Mouse (Mus musculus) erythroid progenitor cell, adult 5-6 weeks (primary cell): Measurements from ENCODE around the gene Slc13a5. TPM values are rescaled to one million over a fixed set of nuclear protein-coding genes. Genes with fewer than 3 reads are reported as not detected.

Experiments
- ATAC-seq: replicated peaks from 2 replicates; pipeline ENCODE4 v1.8.0; 2016; ENCODE audit warnings: moderate number of reproducible peaks, mild to moderate bottlenecking, moderate TSS enrichment, inconsistent platforms; ENCODE audit not compliant: poor library complexity, low FRiP score, severe bottlenecking
- total RNA-seq, 2 experiments: library from RNA; stranded (forward) in 1 of 2; stranded (reverse) in 1 of 2; fragments of 150-400 nt in 1 of 2; fragments of 186-747, 209-891 nt in 1 of 2; gene quantifications; 2 replicates each; pipeline versions ENCODE4 v1.2.3 to v1.2.4; 2015 to 2017; ENCODE audit warnings: low replicate concordance in 2 of 2

Gene Slc13a5
- total RNA-seq (2015; ENCODE audit: low replicate concordance) = not detected in 2 replicates
- total RNA-seq (2017; ENCODE audit: low replicate concordance) = not detected in 2 replicates

DNA sequence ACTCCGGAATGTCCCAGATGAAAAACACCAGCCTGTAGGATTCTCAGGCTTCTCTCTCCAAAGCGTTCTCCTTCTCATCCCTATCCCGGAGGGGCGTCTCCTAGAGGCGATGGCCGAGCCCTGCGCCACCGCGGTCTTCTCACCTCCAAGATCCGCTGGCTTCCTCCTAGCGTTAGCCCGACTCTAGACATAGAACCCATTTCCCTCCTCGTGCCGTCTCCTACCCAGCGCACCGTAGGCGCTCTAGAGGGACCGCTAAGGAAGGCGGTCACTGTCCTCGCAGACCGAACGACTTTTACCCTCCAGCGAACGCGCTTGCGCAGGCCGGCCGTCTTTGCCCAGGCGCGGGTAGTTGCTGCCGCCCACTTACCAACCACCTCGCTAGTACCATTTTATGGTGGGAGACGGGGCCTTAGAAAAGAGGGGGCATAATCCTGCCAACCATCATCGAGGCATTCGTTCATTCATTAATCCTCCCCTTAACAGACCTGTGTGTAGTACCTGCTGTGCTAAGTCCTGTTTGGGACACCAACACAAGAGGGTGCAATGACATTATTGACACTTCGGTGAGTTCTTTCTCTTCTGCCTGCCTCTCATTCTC is at the start of gene Slc13a5:
TSS of gene Slc13a5 (minus strand) at position 263 of the 601 bp plus-strand sequence.
- ATAC-seq = no peak

DNA sequence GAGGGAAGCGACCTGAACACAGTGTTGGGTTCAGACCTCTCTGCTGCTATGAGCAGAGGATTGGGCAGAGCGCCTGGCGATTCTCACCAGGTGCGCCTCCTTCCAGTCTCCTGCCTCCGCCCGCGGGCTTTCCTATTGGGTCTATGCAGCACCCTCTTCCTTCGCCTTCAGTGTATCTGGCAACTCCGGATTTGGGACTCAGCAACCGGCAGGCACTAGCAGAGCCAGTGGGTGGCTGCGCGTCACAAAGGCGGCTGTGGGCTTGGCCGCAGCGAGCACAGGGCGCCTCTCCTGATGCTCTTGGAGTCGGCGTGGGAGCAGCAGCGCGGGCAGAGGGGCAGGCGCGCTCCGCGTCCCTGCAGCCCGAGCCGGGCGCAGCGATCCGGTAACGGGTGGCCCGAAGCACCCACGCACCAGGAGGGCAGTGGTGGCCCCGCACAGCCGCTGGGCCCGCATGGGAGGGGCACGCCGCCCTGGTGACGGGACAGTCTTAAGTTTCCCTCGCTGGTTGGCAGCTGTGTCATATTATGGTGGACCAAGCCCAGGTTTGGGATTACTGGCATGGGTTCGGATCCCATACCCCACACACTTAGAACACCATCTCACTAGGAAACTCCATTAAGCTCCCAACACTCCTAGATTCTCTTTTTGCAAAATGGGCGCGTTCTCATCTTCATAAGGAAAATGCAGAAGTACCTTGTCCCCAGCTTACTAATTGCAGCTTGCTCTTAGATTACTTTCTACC is 47.3 kb upstream of the Slc13a5 start, which contains the start of gene Fbxo39:
TSS of gene Fbxo39 (plus strand) at position 294 of the 745 bp plus-strand sequence.
- ATAC-seq = no peak

DNA sequence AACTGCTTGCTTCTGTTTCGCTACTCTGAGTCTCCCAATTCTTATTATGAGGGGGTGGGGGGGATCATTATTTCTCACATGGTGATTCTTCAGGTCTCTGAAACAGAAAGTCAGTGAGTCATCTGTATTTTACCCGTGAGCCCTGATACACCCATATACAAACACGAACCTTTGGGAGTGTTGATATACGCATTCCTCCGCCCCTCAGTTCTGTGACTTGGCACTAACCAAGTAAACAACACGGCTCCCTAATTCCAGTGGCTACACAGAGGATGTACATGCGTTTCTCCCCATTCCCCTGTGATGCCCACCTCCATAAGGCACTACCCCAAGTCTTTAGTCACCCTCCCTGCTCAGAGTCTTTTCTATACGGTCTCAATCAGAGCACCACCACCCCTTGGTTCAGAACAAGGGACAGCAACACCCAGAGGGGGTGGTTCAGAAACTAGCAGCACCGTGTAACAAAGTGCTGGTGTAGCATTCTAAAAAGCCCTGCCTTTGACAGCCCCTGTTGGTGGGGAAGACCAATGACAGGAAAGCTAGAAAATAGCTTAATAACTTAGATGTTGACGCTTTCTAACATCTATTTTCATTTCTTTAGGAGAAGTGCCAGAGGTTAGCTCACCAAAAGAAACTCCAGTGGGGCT is 44.5 kb upstream of the Slc13a5 start:
- peak; percentile 53 for ATAC-seq

DNA sequence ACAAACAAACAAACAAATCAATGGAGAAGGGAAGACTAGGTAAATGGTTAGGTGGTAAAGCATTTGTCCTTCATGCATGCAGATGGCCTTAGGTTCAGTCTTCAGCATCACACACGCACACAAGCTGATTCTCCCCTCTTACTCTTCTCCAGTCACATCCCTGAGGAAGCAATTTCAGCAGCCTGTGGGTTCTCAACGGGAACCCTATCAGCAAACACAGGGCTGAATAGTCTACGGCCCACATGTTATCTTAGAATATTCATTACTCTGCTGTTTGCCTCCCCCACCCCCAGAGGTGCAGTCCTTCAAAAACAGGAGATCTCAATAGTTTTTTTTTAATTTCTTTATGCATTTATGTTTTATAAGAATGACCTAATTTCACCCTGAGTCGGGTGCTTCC is 43.5 kb upstream of the Slc13a5 start:
- ATAC-seq = peak; percentile 52; the same call in 1 of the 2 replicates

DNA sequence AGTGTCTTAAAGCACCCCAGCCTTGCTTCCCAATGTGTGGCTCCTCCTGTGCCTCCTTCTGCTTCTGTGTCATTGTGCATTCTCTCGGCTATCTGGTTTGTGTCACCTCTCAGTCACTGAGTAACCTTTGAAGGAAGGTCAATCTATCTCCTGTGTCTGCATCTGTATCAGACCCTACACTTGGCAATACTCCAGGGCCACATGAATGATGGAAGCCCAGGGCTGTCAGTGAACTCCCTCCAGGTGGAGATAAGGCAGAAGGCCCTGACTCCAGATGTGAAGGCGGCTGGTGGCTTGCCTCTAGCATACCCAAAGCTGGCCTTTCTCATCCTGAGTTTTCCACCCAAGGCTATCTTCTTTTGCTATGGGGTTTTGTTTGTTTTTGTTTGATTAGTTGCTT is 42.0 kb upstream of the Slc13a5 start:
- peak; percentile 74 for ATAC-seq

DNA sequence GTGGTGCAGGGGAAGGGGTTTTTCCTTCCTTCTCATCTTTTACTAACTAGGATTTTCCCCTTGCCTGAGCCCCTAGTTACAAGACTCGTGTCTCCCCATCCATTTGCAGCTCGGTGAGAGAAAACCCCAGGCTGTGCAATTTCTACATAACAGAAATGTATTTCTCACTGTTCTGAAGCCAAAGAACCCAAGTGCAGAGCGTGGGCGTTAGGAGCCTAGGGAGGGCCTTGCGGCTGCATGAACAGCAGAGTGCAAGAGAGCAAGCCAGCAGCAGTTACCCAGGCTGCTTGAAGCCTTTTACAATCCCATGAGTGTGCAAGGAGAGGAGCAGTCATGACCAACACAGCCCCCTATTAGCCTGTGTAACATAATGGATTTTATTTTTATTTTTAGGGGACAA is 40.4 kb upstream of the Slc13a5 start:
- no peak for ATAC-seq

DNA sequence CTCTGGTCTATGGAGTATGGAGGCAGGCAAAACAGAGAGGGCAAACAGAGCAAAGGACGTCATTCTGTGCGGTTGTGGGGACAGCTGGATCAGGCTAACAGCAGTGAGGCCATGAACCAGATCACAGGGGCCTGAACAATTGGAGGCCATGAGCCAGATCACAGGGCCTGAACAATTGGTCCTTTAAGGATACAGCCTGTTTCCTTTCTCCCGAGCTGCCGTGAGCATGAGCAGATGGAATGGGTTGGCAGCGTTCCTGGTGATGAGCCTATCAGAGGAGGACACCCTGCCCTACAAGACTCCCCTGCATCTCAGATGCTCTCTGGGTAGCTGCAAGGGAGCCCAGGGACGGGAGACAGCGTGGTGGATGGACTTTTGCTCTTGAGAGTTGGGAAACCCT is 35.2 kb upstream of the Slc13a5 start:
- ATAC-seq = peak; percentile 55

DNA sequence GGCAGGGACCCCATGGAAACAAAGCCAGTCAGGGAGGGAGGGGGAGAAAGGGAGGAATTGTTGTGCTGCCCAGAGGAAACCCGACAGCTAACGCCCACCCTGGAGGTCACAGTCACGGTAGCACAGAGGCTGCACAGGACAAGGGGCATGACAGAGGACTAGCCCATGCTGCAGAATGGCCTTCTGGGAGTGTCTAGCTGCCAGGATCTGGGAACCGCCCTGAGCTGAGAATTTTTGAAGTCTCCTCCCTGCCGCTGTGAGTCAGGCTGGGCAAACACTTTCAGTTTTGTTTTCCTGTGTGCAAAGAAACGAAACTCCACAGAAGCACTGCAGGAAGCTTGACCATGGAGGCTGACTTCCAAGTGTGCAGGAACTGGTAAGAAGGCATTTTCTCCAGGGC is 34.3 kb upstream of the Slc13a5 start, which contains the start of gene Xaf1:
TSS of gene Xaf1 (plus strand) at position 296 of the 400 bp plus-strand sequence.
- peak; percentile 92 for ATAC-seq

DNA sequence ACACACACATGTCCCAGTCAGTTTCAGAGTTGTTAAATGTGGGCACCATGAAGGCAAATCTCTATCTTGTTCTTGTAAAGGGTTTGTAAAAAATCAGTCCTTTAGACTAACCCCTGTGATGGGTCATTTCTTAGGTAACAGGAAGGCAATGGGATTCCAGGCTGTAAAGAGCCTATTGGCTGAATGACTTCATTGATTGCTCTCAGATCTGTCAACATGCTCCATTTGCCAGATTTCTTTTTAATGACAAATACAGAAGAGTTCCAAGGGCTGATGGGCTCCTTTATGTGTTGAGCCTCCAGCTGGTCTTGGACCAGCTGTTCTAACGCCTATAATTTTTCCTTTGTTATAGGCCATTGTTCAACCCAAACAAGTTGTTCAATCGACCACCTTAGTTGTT is 26.1 kb upstream of the Slc13a5 start:
- no peak for ATAC-seq

DNA sequence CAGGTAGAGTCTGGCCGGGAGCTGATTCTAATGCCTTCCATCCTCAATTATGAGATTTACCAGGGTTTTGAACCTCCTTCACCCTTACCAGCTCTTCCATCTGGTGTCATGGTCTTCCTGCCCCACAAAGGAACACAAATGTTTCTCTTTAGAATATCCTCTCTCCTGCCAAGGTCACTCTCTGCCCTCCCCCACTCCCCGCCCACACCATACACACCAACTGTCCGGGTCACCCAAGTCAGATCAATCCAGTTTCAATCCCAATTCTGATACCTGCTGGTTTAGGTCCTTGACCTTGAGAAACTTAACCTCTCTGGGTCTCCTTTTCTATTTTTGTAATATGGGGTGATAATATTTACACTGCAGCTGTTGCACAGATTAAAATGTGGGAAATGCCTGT is 20.5 kb upstream of the Slc13a5 start:
- ATAC-seq = no peak

DNA sequence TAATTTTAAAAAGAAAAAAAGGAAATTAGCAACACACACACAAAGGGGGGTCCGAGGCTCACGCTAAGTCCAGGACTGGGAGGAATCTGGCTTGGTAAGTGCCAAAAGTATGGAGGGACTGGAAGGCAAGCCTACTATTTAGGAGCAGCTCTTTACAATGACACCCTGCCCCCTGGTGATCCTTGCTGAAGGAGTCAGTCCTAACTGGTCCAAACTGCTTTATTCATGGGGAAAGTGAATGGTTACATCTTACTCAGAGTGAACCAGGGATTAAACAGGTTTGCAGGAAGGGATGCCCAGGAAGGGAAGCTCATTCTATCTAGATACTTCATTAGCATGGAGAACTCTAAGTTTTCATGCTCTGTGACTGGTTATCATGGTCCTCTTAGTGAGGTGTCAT is 20.1 kb upstream of the Slc13a5 start:
- ATAC-seq = no peak

DNA sequence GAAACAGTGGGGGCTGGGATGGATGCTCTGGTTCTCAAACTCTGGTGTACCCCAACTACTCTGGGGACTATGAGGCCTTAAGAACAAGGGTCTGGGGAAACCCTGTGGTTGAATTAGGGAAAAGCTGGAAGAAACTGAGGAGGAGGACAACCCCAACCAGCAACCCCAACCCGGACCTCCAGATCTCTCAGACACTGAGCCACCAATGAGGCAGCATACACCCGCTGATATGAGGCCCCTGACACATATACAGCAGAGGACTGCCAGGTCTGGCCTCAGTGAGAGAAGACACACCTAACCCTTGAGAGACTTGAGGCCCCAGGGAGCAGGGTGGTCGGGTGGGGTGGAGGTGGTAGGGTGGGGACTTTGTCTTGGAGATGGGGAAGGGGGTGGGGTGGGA is 19.6 kb upstream of the Slc13a5 start:
- ATAC-seq = no peak

DNA sequence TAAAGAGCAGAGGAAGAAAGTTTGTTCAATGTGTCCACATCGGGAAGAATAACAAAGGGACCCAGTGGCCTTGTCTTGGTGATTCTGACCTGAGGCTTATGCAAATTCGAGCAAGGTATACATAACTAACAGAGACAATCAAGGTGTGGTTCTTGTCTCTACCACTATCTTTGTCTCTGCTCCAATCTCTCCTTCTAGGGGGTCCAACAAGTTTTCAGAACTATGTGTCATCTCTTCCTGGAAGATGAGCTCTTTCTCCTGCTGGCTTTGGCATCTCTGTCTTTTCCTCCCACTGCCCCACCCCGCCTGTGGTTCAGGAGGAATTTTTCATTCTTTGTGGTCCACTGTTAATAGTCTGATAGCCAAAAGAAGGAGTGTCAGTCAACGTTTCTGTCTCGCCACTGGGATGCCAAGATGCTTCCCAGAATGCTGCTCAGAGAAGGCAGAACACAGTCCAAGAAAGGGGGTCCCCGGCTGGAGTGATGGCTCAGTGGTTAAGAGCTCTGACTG is 19.0 kb upstream of the Slc13a5 start:
- no peak for ATAC-seq

DNA sequence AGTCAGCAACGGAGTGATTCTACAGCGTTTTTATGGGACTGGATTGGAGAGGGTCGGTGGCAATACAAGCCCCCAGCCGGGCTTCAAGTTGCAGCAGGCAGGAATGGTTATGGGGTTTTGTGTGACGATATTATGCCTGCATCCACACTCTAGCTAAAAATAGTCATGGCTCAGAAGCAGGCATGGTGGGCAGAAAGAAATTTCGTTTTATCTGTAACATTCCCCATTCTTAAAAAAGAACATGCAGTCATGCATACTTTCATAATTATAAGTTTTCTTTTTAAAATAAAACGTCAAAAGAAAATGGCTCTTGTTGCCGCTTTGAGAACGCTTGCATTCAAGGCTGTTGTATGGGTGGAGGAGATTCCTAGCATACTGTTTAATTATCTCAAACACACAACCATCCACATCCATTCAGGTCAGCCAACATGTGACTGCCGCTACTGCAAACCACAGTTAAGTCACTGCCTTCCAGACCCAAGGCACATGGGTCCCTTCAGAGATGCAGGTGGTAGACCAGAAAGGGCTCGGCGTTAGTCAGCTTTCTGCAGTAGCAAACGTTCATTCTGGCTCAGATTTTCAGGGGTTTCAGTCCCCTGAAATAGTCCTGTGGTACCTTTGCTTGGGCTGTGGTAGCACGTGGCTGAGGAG is 17.6 kb upstream of the Slc13a5 start:
- no peak for ATAC-seq

DNA sequence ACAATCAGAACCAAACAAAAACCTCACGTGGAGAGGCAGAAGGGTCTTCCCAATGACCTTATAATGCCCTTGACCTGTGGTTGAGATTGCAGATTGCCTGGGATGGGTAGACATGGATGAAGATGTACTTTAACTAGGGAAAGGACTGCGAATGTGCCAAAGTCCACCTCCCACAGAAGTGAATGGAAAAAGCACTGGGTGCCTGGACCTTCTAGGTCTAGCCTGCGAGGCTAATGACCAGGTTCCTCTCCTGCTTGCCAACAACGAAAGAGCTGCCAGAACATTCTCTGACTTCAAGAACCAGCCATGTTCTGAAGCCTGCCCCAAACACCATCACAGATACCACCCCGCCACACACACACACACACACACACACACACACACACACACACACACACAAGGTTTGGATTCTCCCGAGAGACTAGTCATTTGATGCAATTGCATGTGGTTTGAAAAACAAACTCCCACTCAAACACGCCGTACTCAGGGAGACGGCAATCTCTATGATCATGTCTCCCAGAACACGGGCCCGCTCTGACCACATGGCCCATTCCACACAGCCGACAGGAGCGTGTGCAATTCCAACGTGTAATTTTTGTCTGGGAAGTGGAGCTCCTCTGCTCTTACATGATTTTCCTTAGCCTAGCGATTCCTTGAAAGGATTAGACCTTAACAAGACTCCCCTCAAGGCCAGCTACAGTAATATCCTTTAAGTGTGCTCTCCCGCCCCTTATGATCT is 16.6 kb upstream of the Slc13a5 start:
- ATAC-seq = no peak

DNA sequence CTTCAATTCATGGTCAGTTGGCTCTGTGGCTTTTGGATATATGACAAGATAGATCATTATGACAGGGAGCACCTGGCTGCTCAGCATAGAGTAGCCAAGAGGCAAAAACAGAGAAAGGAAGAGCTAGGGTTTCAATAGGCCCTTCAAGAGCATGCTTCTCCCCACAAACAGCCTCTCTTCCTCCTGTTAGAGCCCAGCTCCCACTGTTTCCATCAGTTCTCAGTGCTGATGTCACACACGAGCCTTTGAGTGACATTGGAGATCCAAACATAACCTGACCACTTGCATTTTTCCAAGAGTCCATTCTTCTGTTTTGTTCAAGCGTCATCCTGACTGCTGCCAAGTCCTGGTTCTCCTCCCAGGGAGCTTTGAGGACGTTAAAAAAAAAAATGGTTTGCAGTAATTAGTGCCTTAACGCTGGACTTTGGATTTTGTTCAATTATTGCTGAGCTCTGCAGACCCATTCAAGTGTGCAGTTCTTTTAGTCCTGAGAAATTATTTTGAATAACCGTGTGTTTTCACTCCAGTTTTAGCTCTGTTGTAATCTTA is 14.9 kb upstream of the Slc13a5 start:
- no peak for ATAC-seq

DNA sequence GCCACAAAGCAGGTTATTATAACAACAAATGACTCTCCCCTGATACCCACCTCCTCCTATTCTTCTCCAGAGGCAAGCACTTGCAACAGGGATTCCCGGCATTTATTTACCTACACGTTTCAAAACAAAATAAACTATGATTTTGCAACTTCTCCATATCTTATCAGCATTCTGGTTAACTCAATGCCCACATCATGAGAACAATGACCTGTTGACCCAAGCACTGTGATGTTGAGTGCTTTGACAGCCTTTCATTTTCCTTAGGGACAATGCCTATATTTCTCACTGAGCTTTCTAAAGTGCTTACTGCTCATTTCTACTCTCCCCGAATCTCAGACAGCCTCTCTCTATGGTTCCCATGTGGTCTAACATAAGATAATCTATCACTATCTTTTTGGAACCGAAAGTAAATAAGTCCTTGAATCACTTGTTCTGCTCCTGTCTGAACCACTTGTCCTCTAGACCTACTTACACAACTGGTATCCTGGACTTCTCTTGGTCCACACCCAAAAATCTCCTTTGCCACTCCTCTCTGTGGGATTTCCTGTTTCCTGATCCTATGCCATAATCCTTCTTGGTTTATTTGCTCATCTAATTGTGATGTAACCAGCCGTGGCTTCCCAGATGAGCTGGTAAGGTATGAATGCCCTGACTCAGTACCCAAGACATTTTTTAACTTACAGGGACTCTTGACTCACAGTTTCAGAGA is 14.3 kb upstream of the Slc13a5 start:
- ATAC-seq = no peak

DNA sequence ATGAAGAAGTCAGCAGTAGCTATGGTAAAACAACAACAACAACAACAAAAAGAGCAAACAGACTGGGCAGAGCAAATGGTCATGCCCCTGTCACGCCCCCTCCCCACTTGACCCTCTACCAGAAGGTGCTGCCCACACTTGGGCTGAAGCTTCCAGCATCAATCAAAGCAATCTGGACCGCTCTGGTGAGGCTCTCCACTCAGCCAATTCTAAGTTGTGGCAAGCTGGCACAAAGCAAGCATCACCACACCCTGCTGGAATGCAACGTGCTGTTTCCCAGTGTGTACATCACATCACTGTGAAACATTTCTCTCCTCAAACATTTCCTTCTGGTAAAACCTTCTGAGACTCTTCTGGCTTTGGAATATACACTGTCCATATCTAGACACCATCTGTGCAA is 6.3 kb upstream of the Slc13a5 start:
- no peak for ATAC-seq

DNA sequence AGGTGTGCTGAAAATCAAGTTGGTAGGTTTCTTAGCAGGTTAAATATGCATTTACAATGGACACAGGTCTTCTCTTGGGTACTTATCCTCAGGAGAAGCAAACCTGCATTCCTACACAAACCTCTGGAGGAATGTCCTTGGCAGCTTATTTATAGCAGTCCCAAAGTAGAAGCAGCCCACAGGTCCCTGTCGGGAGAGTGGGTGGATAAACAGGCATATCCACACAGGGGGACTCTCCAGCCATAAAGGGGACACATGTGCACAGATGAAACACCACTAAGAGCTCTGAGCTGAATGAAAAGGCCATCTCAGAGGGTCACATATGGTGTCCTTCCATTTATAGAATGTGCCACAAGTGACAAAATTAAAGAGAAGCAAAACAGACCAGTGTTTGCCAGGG is 4.7 kb upstream of the Slc13a5 start:
- no peak for ATAC-seq
